In genomic region chr15:83760683-83761082, GRCm38 (mm10) we compare ENCODE assay signal across 8 mouse cellular contexts. TPM values are rescaled to one million over a fixed set of nuclear protein-coding genes. Genes with fewer than 3 reads are reported as not detected.
DNase-seq lines count a peak whose midpoint lies in the region; ATAC-seq and TF ChIP-seq lines count a peak whose summit lies in the region.

No protein-coding gene starts in this region.

- H3K4me1 ChIP-seq in heart, adult 2 months (ENCODE audit: control insufficient read depth, insufficient read depth, low read length): no peaks in the 10 kb centered on the region
- peaks cover 40% of the 10 kb centered on the region for H3K4me1 ChIP-seq in forebrain, embryonic 10.5 days
- H3K4me1 ChIP-seq in midbrain, embryonic 13.5 days (replicated peaks): peaks cover 4% of the 10 kb centered on the region; the same call in 1 of the 2 replicates

- no peaks in the 10 kb centered on the region for H3K79me2 ChIP-seq in heart, adult 2 months (replicated peaks; ENCODE audit: control insufficient read depth, insufficient read depth, low read length)

- TF ChIP-seq POLR2A in heart, adult 2 months (IDR thresholded peaks at IDR 0.05; ENCODE audit: insufficient read depth, low read depth, low read length): no peak

- no peaks in the 10 kb centered on the region for H3K36me3 ChIP-seq in heart, adult 2 months (ENCODE audit: control insufficient read depth, insufficient read depth, low read length)
- no peaks in the 10 kb centered on the region for H3K36me3 ChIP-seq in forebrain, embryonic 10.5 days (replicated peaks)
- H3K36me3 ChIP-seq in midbrain, embryonic 13.5 days: no peaks in the 10 kb centered on the region

- H3K27me3 ChIP-seq in heart, adult 2 months (ENCODE audit: control insufficient read depth, insufficient read depth, low read length): no peaks in the 10 kb centered on the region
- H3K27me3 ChIP-seq in forebrain, embryonic 10.5 days (ENCODE audit: poor library complexity, severe bottlenecking): peaks cover 47% of the 10 kb centered on the region
- H3K27me3 ChIP-seq in midbrain, embryonic 13.5 days: peaks cover 12% of the 10 kb centered on the region; the same call in 1 of the 2 replicates

- H3K4me3 ChIP-seq in heart, adult 2 months: no peak overlapping the region
- no peak overlapping the region for H3K4me3 ChIP-seq in forebrain, embryonic 10.5 days
- H3K4me3 ChIP-seq in layer of hippocampus, adult 2 months: no peak overlapping the region
- H3K4me3 ChIP-seq in midbrain, embryonic 13.5 days (replicated peaks): no peak overlapping the region

- peak in 1 of 2 experiments; percentile 61 for DNase-seq in heart, adult 2 months
- DNase-seq in heart, postnatal 25 days (ENCODE audit: low spot score): no peak
- DNase-seq in A20 (ENCODE audit: low read depth, low spot score): peak; percentile 54
- DNase-seq in adrenal gland, postnatal 14 days: peak; percentile 52
- peak; percentile 81 for DNase-seq in forebrain, embryonic 10.5 days (ENCODE audit: extremely low spot score, low spot score)
- DNase-seq in layer of hippocampus, adult 2 months (ENCODE audit: low spot score in 2 of 2): peak; percentile 34 to 78
- DNase-seq in thymus, postnatal 36 days: peak; percentile 18 to 33

- 8% methylated on average over 10 of the region's 10 CpGs for WGBS in heart, adult 2 months
- WGBS in forebrain, embryonic 10.5 days: 3% methylated on average over 10 of the region's 10 CpGs
- 5% methylated on average over 10 of the region's 10 CpGs for WGBS in midbrain, embryonic 13.5 days

- 0 out of 2 replicates have a peak, but pooled peaks have one; percentile 40 for ATAC-seq in midbrain, embryonic 13.5 days

- no peak overlapping the region for H3K27ac ChIP-seq in heart, adult 2 months
- H3K27ac ChIP-seq in forebrain, embryonic 10.5 days: no peak overlapping the region
- H3K27ac ChIP-seq in layer of hippocampus, adult 2 months: no peak overlapping the region
- no peak overlapping the region for H3K27ac ChIP-seq in midbrain, embryonic 13.5 days

- H3K9ac ChIP-seq in heart, adult 2 months (ENCODE audit: low read depth, low read length): no peak overlapping the region
- H3K9ac ChIP-seq in midbrain, embryonic 13.5 days (replicated peaks): no peak overlapping the region

- H3K4me2 ChIP-seq in midbrain, embryonic 13.5 days (replicated peaks): no peak overlapping the region

- H3K9me3 ChIP-seq in forebrain, embryonic 10.5 days: no peaks in the 10 kb centered on the region
- no peaks in the 10 kb centered on the region for H3K9me3 ChIP-seq in midbrain, embryonic 13.5 days

- intact Hi-C loops in heart, adult 2 months (cut with DNase I): loop anchor here (2.0 to 5.0 kb wide), 2 partner anchors 294 to 872 kb away; no protein-coding TSS in a partner anchor
- intact Hi-C loops in heart, postnatal 25 days (cut with DNase I): loop anchor here (2.0 kb wide), 1 partner anchor 294 kb away; no protein-coding TSS in a partner anchor

- no peak for TF ChIP-seq EP300 in heart, adult 2 months (IDR thresholded peaks at IDR 0.05; ENCODE audit: insufficient read depth, low read depth, low read length)

- TF ChIP-seq CTCF in heart, adult 2 months (IDR thresholded peaks at IDR 0.05): peak; percentile 87
- peak; percentile 93 for TF ChIP-seq CTCF in layer of hippocampus, adult 2 months (conservative IDR thresholded peaks at IDR 0.05)

RNA-seq across cellular contexts. Expression of gene Mpped1, which starts 18.6 kb away (rescaled TPM):
- total RNA-seq in heart, adult 2 months (2021): not detected
- polyA plus RNA-seq in heart, adult 2 months (2012; rRNA removed): not detected in 2 replicates
- not detected for total RNA-seq in heart, postnatal 25 days (2021)
- not detected in 2 replicates for total RNA-seq in adrenal gland, postnatal 14 days (2021)
- polyA plus RNA-seq in forebrain, embryonic 10.5 days (2016; fragmentation: Nextera tagmentation; extraction: Ambion mirVana): 33.4 and 35.9 TPM in 2 replicates
- 100 to 1,000 TPM; 164 to 170 TPM for total RNA-seq in layer of hippocampus, adult 2 months (2021)
- polyA plus RNA-seq in midbrain, embryonic 13.5 days (2015; fragmentation: Nextera tagmentation; extraction: Ambion mirVana): 10.0 and 18.2 TPM in 2 replicates

RNA-seq across cellular contexts. Expression of gene Scube1, which starts 35.9 kb away (rescaled TPM):
- 1 to 10 TPM in 1 of 2 experiments, under 1 TPM in 1; 0.65 to 1.3 TPM for total RNA-seq in heart, adult 2 months (2021)
- polyA plus RNA-seq in heart, adult 2 months (2012; rRNA removed): 2.2 and 3.0 TPM in 2 replicates
- total RNA-seq in heart, postnatal 25 days (2021): 1 to 10 TPM; 1.1 to 1.2 TPM
- 5.9 and 6.6 TPM in 2 replicates for total RNA-seq in adrenal gland, postnatal 14 days (2021)
- 58.7 and 68.0 TPM in 2 replicates for polyA plus RNA-seq in forebrain, embryonic 10.5 days (2016; fragmentation: Nextera tagmentation; extraction: Ambion mirVana)
- total RNA-seq in layer of hippocampus, adult 2 months (2021): 10 to 100 TPM; 20.4 to 20.9 TPM
- 15.5 and 16.7 TPM in 2 replicates for polyA plus RNA-seq in midbrain, embryonic 13.5 days (2015; fragmentation: Nextera tagmentation; extraction: Ambion mirVana)

Comparison
In these comparisons a context has a peak if more than half of its experiments do, and no peak if none do; other contexts are left out.
1. RNA of gene Mpped1, which starts 18.6 kb away (total RNA-seq): 164 to 170 TPM in layer of hippocampus, adult 2 months; not detected in heart, adult 2 months, not detected in heart, postnatal 25 days and not detected in adrenal gland, postnatal 14 days; every median in the first group is over 100 times any median in the second.